Mouse (Mus musculus) ES-Bruce4 (cell line): ENCODE data around the gene Hspb7. TPM values are rescaled to one million over a fixed set of nuclear protein-coding genes. Genes with fewer than 3 reads are reported as not detected.
A peak's percentile ranks its signal among the peaks of the same experiment; 100 is the strongest.

Experiments
- H3K27ac ChIP-seq: 2 replicates; pipeline ENCODE4 v1.5.1; 2012; ENCODE audit warnings: low read length, inconsistent platforms; ENCODE audit not compliant: insufficient read depth
- H3K27me3 ChIP-seq: 2 replicates; pipeline ENCODE4 v1.6.1; 2012; ENCODE audit warnings: mild to moderate bottlenecking, low read length, inconsistent platforms; ENCODE audit not compliant: control insufficient read depth, poor library complexity, insufficient read depth, severe bottlenecking
- H3K36me3 ChIP-seq: 2 replicates; pipeline ENCODE4 v1.6.1; 2012; ENCODE audit warnings: inconsistent platforms, mild to moderate bottlenecking, low read length, moderate library complexity; ENCODE audit not compliant: control insufficient read depth, poor library complexity, insufficient read depth, severe bottlenecking
- H3K4me1 ChIP-seq: one replicate; pipeline ENCODE4 v1.8.1; 2011; ENCODE audit warnings: low read length; ENCODE audit not compliant: control insufficient read depth, insufficient read depth
- H3K4me3 ChIP-seq: 2 replicates; pipeline ENCODE4 v1.5.1; 2011; ENCODE audit warnings: low read depth, mild to moderate bottlenecking, low read length
- H3K9ac ChIP-seq: 2 replicates; pipeline ENCODE4 v1.6.1; 2012; ENCODE audit warnings: low read depth, mild to moderate bottlenecking, inconsistent platforms; ENCODE audit not compliant: poor library complexity, severe bottlenecking
- H3K9me3 ChIP-seq: replicated peaks from 2 replicates; pipeline ENCODE4 v1.6.1; 2012; ENCODE audit warnings: mild to moderate bottlenecking, low read length, inconsistent platforms; ENCODE audit not compliant: control insufficient read depth, poor library complexity, insufficient read depth, severe bottlenecking
- CTCF ChIP-seq: IDR thresholded peaks from one replicate; pipeline ENCODE4 v1.8.1; 2011; ENCODE audit warnings: low read depth, low read length
- EP300 ChIP-seq: IDR thresholded peaks from 2 replicates; pipeline ENCODE4 v1.6.1; 2011; ENCODE audit warnings: low read depth, low read length; ENCODE audit not compliant: insufficient read depth
- POLR2A ChIP-seq: IDR thresholded peaks from one replicate; pipeline ENCODE4 v1.8.1; 2011; ENCODE audit warnings: low read length; ENCODE audit not compliant: insufficient read depth
- polyA plus RNA-seq: library from polyadenylated mRNA; stranded (reverse); fragments of >200 nt; gene quantifications from 2 replicates; pipeline ENCODE4 v1.2.4, GENCODE M21; 2011; ENCODE audit warnings: low read depth; ENCODE audit not compliant: missing spikeins, insufficient read depth, insufficient read length

The Hspb7 gene
- polyA plus RNA-seq, 1 experiment: not detected

DNA sequence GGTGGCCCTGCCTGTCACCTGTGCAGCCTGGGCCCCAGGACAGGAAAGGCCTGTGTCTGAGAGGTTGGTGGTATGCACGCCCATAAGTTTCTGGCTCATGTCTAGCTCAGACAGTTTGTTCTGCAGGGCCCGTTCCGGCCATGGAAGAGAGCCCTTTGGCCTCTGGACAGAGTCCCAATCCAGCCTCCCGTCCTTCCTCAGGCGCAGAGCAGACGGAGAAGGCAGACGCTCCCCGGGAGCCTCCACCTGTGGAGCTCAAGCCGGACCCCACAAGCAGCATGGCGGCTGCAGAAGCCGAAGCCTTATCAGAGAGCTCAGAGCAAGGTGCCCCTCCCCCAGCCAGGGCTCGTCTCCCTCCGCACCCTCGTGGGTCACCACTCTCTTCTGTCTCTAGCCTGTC is 42.9 kb downstream of the Hspb7 start:
- H3K4me3 ChIP-seq: no peak overlapping the region
- H3K9me3 ChIP-seq: no peaks in the 10 kb centered on the region
- H3K27me3 ChIP-seq: no peaks in the 10 kb centered on the region
- H3K27ac ChIP-seq: no peak overlapping the region
- H3K9ac ChIP-seq: no peak overlapping the region
- H3K4me1 ChIP-seq: peaks cover 2% of the 10 kb centered on the region
- H3K36me3 ChIP-seq: no peaks in the 10 kb centered on the region
- no peak for TF ChIP-seq POLR2A
- TF ChIP-seq CTCF: no peak
- TF ChIP-seq EP300: no peak

DNA sequence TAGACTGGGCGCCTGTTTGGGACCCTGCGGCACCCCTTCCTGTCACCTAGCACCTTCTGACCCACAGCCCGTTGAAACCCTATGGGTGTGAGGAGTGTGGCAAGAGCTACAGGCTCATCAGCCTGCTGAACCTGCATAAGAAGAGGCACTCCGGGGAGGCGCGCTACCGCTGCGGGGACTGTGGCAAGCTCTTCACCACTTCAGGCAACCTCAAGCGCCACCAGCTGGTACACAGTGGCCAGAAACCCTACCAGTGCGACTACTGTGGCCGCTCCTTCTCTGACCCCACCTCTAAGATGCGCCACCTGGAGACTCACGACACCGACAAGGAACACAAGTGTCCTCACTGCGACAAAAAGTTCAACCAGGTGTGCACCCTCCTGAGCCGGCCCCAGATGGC is 44.1 kb downstream of the Hspb7 start:
- Histone ChIP-seq H3K4me1 (no peaks in the 10 kb centered on the region), H3K9ac (no peak overlapping the region), H3K27me3 (no peaks in the 10 kb centered on the region), H3K36me3 (no peaks in the 10 kb centered on the region), H3K9me3 (no peaks in the 10 kb centered on the region), H3K27ac (no peak overlapping the region), H3K4me3 (peak overlapping the region; percentile 16; the same call in 1 of the 2 replicates)
- TF ChIP-seq POLR2A (no peak), CTCF (peak; percentile 52)

DNA sequence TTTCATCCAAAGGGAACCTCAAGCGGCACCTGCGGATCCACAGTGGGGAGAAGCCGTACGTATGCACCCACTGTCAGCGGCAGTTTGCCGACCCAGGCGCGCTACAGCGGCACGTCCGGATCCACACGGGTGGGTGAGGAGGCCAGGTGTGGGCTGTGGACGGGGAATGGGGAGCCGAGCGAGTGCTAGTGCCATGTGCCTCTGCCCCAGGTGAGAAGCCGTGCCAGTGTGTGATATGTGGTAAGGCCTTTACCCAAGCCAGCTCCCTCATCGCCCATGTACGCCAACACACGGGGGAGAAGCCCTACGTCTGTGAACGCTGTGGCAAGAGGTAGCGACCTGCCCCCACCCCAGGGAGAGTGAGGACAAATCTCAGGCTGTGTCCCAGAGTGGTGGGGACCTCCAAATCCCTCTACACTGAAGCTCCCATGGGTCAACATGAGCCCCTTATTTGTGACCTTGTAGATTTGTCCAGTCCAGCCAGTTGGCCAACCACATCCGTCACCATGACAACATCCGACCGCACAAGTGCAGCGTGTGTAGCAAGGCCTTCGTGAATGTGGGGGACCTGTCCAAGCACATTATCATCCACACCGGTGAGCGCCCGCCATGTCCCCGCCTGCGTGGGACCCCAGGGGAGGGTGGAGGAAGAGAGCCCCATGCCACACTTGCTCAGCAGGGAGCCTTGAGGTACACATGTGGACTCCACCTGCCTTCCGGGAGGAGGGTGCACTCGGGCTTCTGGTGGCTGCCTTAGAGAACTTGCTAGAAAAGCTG is 45.1 kb downstream of the Hspb7 start:
- no peaks in the 10 kb centered on the region for H3K4me1 ChIP-seq
- H3K27ac ChIP-seq: no peak overlapping the region
- H3K36me3 ChIP-seq: no peaks in the 10 kb centered on the region

DNA sequence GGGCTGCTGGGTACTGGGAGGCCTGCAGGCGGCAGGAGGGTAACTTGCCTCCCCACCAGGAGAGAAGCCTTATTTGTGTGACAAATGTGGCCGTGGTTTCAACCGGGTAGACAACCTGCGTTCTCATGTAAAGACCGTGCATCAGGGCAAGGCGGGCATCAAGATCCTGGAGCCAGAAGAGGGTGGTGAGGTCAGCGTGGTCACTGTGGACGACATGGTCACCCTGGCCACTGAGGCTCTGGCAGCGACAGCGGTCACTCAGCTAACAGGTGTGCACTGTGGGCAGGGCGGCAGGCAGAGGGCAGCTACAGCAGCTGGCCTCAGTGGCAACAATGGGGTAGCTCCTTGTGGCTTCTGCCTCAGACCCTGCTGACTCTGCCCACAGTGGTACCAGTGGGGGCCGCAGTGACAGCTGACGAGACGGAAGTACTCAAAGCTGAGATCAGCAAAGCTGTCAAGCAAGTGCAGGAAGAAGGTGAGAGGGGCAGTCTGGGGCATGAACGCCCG is 45.8 kb downstream of the Hspb7 start:
- Histone ChIP-seq H3K27me3 (no peaks in the 10 kb centered on the region), H3K36me3 (no peaks in the 10 kb centered on the region)

More for the DNA sequence above, 45.1 kb downstream of the Hspb7 start:
- H3K9me3 ChIP-seq: no peaks in the 10 kb centered on the region
- no peak overlapping the region for H3K9ac ChIP-seq
- TF ChIP-seq CTCF (no peak), POLR2A (no peak), EP300 (no peak)
- H3K27me3 ChIP-seq: no peaks in the 10 kb centered on the region
- no peak overlapping the region for H3K4me3 ChIP-seq

DNA sequence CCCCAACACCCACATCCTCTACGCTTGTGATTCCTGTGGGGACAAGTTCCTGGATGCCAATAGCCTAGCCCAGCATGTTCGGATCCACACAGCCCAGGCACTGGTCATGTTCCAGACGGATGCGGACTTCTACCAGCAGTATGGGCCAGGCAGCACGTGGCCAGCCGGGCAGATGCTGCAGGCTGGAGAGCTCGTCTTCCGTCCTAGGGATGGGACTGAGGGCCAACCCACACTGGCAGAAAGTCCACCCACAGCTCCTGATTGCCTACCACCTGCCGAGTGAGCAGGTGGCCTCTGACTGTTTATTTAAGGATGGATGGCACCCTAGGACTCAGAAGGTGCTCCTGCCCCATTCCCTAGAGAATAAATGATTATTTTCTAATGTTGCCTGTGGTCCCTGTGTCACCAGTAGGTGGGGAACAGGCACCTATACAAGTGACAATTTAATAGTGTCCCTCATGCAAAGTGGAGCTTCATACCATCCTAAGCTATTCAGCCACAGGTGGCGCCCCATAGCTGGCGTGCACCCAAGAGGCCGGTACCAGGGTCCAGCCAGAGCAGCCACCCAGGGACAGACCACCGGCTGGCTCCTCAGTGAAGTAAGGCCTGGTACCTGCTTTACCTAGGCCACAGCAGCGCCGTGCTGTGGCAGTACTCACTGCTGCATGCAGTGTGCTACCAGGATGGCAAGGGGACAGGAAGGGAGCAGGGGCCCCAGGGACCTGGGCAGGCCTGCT is 46.4 kb downstream of the Hspb7 start:
- H3K27me3 ChIP-seq: no peaks in the 10 kb centered on the region
- H3K9me3 ChIP-seq: no peaks in the 10 kb centered on the region
- H3K9ac ChIP-seq: no peak overlapping the region
- no peak overlapping the region for H3K27ac ChIP-seq
- no peak overlapping the region for H3K4me3 ChIP-seq
- TF ChIP-seq POLR2A (no peak), EP300 (no peak), CTCF (no peak)
- no peaks in the 10 kb centered on the region for H3K4me1 ChIP-seq
- H3K36me3 ChIP-seq: no peaks in the 10 kb centered on the region

More for the DNA sequence above, 45.8 kb downstream of the Hspb7 start:
- Histone ChIP-seq H3K9ac (no peak overlapping the region), H3K4me3 (no peak overlapping the region), H3K27ac (no peak overlapping the region), H3K4me1 (no peaks in the 10 kb centered on the region), H3K9me3 (no peaks in the 10 kb centered on the region)
- TF ChIP-seq EP300 (no peak), POLR2A (no peak), CTCF (no peak)

DNA sequence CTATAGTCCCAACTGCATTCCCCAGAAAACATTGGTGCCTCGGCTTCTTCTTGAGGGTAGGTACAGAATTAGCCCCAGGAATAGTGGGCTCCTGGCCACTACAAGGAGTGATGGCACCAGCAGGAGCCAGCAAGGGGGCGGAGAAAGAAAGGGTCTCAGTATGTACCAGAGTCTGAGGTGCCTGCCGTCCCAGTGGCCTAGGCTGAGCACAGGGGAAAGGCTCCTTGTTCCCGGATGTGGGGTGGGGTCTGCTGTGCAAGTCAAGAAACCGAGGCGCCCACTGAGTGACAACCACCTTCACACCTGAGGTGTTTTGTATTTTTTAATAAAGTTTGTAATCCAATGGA is 47.0 kb downstream of the Hspb7 start:
- Histone ChIP-seq H3K36me3 (no peaks in the 10 kb centered on the region), H3K4me1 (no peaks in the 10 kb centered on the region), H3K27ac (no peak overlapping the region), H3K4me3 (no peak overlapping the region), H3K9me3 (no peaks in the 10 kb centered on the region), H3K27me3 (no peaks in the 10 kb centered on the region), H3K9ac (no peak overlapping the region)
- TF ChIP-seq CTCF (no peak), POLR2A (no peak), EP300 (no peak)
